Mouse (Mus musculus) left cerebral cortex, adult 11 months (tissue): ENCODE measurements around the gene Abr.

Experiments
- DNase-seq: peaks from one replicate; pipeline ENCODE4 v3.0.0; 2022; ENCODE audit warnings: low spot score

Gene Abr

GRCm38 (mm10) chr11:76374491-76375185, 247.5 kb downstream of the Abr start:
- DNase-seq: no peak

- DNase-seq: no peak
These were observed 249.6 kb downstream of the Abr start for GRCm38 (mm10) chr11:76372534-76372933.

- no peak for DNase-seq
These were observed 250.0 kb downstream of the Abr start for GRCm38 (mm10) chr11:76372120-76372519.

GRCm38 (mm10) chr11:76370491-76370890, 251.6 kb downstream of the Abr start:
- DNase-seq: no peak
